Mouse (Mus musculus): ENCODE measurements around the gene Sh3bgrl. TPM values are rescaled to one million over a fixed set of nuclear protein-coding genes. Genes with fewer than 3 reads are reported as not detected.
A peak's percentile ranks its signal among the peaks of the same experiment; 100 is the strongest.

Sh3bgrl gene
- total RNA-seq, 2 experiments from 2014 or later = 110 to 112 TPM

- DNase-seq (ENCODE audit: low spot score in 2 of 2) = no peak
These were observed 34.9 kb downstream of the Sh3bgrl start for GRCm38 (mm10) chrX:109130066-109130465.

GRCm38 (mm10) chrX:109131834-109132233 lies 36.7 kb downstream of the Sh3bgrl start:
- no peak for DNase-seq (ENCODE audit: low spot score in 2 of 2)

- no peak for DNase-seq (ENCODE audit: low spot score in 2 of 2)
These were observed 37.3 kb downstream of the Sh3bgrl start for GRCm38 (mm10) chrX:109132463-109132862.

- DNase-seq (ENCODE audit: low spot score in 2 of 2) = no peak
These were observed 38.3 kb downstream of the Sh3bgrl start for GRCm38 (mm10) chrX:109133500-109133899.

- no peak for DNase-seq (ENCODE audit: low spot score in 2 of 2)
These were observed 41.1 kb downstream of the Sh3bgrl start for GRCm38 (mm10) chrX:109136306-109136705.

GRCm38 (mm10) chrX:109136820-109137219 lies 41.7 kb downstream of the Sh3bgrl start:
- no peak for DNase-seq (ENCODE audit: low spot score in 2 of 2)

- DNase-seq (ENCODE audit: low spot score in 2 of 2) = no peak
These were observed 42.1 kb downstream of the Sh3bgrl start for GRCm38 (mm10) chrX:109137295-109137694.

GRCm38 (mm10) chrX:109141337-109141870 lies 46.2 kb downstream of the Sh3bgrl start:
- DNase-seq (ENCODE audit: low spot score in 2 of 2) = no peak

- DNase-seq (ENCODE audit: low spot score in 2 of 2) = peak in 1 of 2 experiments; percentile 3
These were observed 47.1 kb downstream of the Sh3bgrl start for GRCm38 (mm10) chrX:109142281-109142680.

GRCm38 (mm10) chrX:109145779-109146178 lies 50.6 kb downstream of the Sh3bgrl start:
- no peak for DNase-seq (ENCODE audit: low spot score in 2 of 2)

- DNase-seq (ENCODE audit: low spot score in 2 of 2) = no peak
These were observed 51.9 kb downstream of the Sh3bgrl start for GRCm38 (mm10) chrX:109147108-109147507.

GRCm38 (mm10) chrX:109151228-109151627 lies 56.1 kb downstream of the Sh3bgrl start:
- DNase-seq (ENCODE audit: low spot score in 2 of 2) = no peak

- no peak for DNase-seq (ENCODE audit: low spot score in 2 of 2)
These were observed 65.2 kb downstream of the Sh3bgrl start for GRCm38 (mm10) chrX:109160326-109160725.

GRCm38 (mm10) chrX:109160901-109161300 lies 65.7 kb downstream of the Sh3bgrl start:
- DNase-seq (ENCODE audit: low spot score in 2 of 2) = no peak

- DNase-seq (ENCODE audit: low spot score in 2 of 2) = no peak
These were observed 79.9 kb downstream of the Sh3bgrl start for GRCm38 (mm10) chrX:109175038-109175437.

- DNase-seq (ENCODE audit: low spot score in 2 of 2) = no peak
These were observed 80.3 kb downstream of the Sh3bgrl start for GRCm38 (mm10) chrX:109175470-109175869.

GRCm38 (mm10) chrX:109184706-109185478 lies 89.7 kb downstream of the Sh3bgrl start:
- DNase-seq (ENCODE audit: low spot score in 2 of 2) = no peak

GRCm38 (mm10) chrX:109189607-109190006 lies 94.4 kb downstream of the Sh3bgrl start:
- DNase-seq (ENCODE audit: low spot score in 2 of 2) = no peak

GRCm38 (mm10) chrX:109190969-109191368 lies 95.8 kb downstream of the Sh3bgrl start:
- DNase-seq (ENCODE audit: low spot score in 2 of 2) = no peak

GRCm38 (mm10) chrX:109191436-109191835 lies 96.3 kb downstream of the Sh3bgrl start:
- no peak for DNase-seq (ENCODE audit: low spot score in 2 of 2)

- DNase-seq (ENCODE audit: low spot score in 2 of 2) = no peak
These were observed 101.3 kb downstream of the Sh3bgrl start, which contains the start of gene Gm6377 for GRCm38 (mm10) chrX:109196468-109196867. Gene Gm6377, plus strand, starts transcription at chrX:109196756.

GRCm38 (mm10) chrX:109207843-109208242 lies 112.7 kb downstream of the Sh3bgrl start:
- no peak for DNase-seq (ENCODE audit: low spot score in 2 of 2)

GRCm38 (mm10) chrX:109228720-109229119 lies 133.6 kb downstream of the Sh3bgrl start:
- no peak for DNase-seq (ENCODE audit: low spot score in 2 of 2)
